Mouse (Mus musculus) MEL (cell line): ENCODE results near the gene Gm3448.

Experiments
- CTCF ChIP-seq, 3 experiments: IDR thresholded peaks in 2 of 3; conservative IDR thresholded peaks in 1 of 3; 2 replicates each; pipeline ENCODE4 v1.5.1; 2011 to 2012; ENCODE audit warnings: low read length in 3 of 3, low read depth in 2 of 3, mild to moderate bottlenecking in 2 of 3, improper control_type of control experiment in 1 of 3, inconsistent platforms in 1 of 3, mixed read lengths in 1 of 3, moderate library complexity in 1 of 3; ENCODE audit not compliant: control insufficient read depth in 1 of 3, insufficient read depth in 1 of 3, poor library complexity in 1 of 3, severe bottlenecking in 1 of 3
- POLR2AphosphoS5 ChIP-seq: IDR thresholded peaks from 2 replicates; pipeline ENCODE4 v1.6.1; 2012; ENCODE audit warnings: low read depth, borderline replicate concordance, mild to moderate bottlenecking, inconsistent platforms, low read length, moderate library complexity, mixed read lengths

DNA sequence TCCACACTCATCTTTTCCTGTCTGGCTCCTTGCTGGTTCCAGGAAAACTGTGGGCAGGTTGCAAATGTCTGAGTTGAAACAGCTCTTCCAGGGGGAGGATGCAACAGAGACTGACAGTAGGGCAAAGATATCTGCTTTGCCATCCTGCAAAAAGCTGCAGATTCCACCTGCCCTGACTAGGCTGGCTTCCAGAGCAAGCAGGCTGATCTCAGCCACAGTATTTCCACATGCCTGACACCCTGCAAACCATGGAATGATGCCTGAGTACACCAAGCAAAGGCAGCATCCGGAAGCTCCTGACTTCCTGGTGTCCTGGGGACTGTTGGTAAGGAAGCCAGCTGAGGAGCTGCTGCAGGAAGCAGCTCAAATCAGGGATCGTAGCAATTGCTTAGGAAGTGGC is 27.8 kb upstream of the Gm3448 start:
- TF ChIP-seq CTCF (IDR thresholded peaks at IDR 0.05 in 2 of 3, conservative IDR thresholded peaks at IDR 0.05 in 1 of 3; ENCODE audit: control insufficient read depth in 1 of 3, insufficient read depth in 1 of 3, low read depth in 2 of 3, low read length in 3 of 3, poor library complexity in 1 of 3, severe bottlenecking in 1 of 3) (no peak), POLR2AphosphoS5 (no peak)
